Mouse (Mus musculus): ENCODE measurements around the gene Klk5. TPM values are rescaled to one million over a fixed set of nuclear protein-coding genes. Genes with fewer than 3 reads are reported as not detected.

Gene Klk5
- polyA plus RNA-seq, 1 experiment = not detected

- H3K27ac ChIP-seq (ENCODE audit: insufficient read depth, low read length) = no peak overlapping the region
- no peak overlapping the region for H3K4me3 ChIP-seq (ENCODE audit: low read depth, low read length)
- TF ChIP-seq EP300 (IDR thresholded peaks at IDR 0.05; ENCODE audit: insufficient read depth, low read depth, low read length) (no peak), CTCF (IDR thresholded peaks at IDR 0.05; ENCODE audit: low read depth, low read length) (no peak), POLR2A (IDR thresholded peaks at IDR 0.05; ENCODE audit: insufficient read depth, low read length) (no peak)
- no peaks in the 10 kb centered on the region for H3K36me3 ChIP-seq (ENCODE audit: control insufficient read depth, insufficient read depth, low read length, poor library complexity, severe bottlenecking)
- H3K9ac ChIP-seq (ENCODE audit: low read depth, poor library complexity, severe bottlenecking) = no peak overlapping the region
- H3K27me3 ChIP-seq (ENCODE audit: control insufficient read depth, insufficient read depth, low read length, poor library complexity, severe bottlenecking) = no peaks in the 10 kb centered on the region
- no peaks in the 10 kb centered on the region for H3K4me1 ChIP-seq (ENCODE audit: control insufficient read depth, insufficient read depth, low read length)
- H3K9me3 ChIP-seq (replicated peaks; ENCODE audit: control insufficient read depth, insufficient read depth, low read length, poor library complexity, severe bottlenecking) = no peaks in the 10 kb centered on the region
Observed at GRCm38 (mm10) chr7:43815211-43815610, 26.6 kb upstream of the Klk5 start.

- no peak for TF ChIP-seq CTCF (IDR thresholded peaks at IDR 0.05; ENCODE audit: low read depth, low read length)
- no peak for TF ChIP-seq POLR2A (IDR thresholded peaks at IDR 0.05; ENCODE audit: insufficient read depth, low read length)
- TF ChIP-seq EP300 (IDR thresholded peaks at IDR 0.05; ENCODE audit: insufficient read depth, low read depth, low read length) = no peak
Observed at GRCm38 (mm10) chr7:43816746-43817145, 25.0 kb upstream of the Klk5 start.

GRCm38 (mm10) chr7:43821581-43821980, 20.2 kb upstream of the Klk5 start:
- no peak overlapping the region for H3K4me3 ChIP-seq (ENCODE audit: low read depth, low read length)
- H3K9me3 ChIP-seq (replicated peaks; ENCODE audit: control insufficient read depth, insufficient read depth, low read length, poor library complexity, severe bottlenecking) = no peaks in the 10 kb centered on the region
- no peak overlapping the region for H3K9ac ChIP-seq (ENCODE audit: low read depth, poor library complexity, severe bottlenecking)
- TF ChIP-seq CTCF (IDR thresholded peaks at IDR 0.05; ENCODE audit: low read depth, low read length) (no peak), POLR2A (IDR thresholded peaks at IDR 0.05; ENCODE audit: insufficient read depth, low read length) (no peak), EP300 (IDR thresholded peaks at IDR 0.05; ENCODE audit: insufficient read depth, low read depth, low read length) (no peak)
- H3K4me1 ChIP-seq (ENCODE audit: control insufficient read depth, insufficient read depth, low read length) = no peaks in the 10 kb centered on the region
- H3K27me3 ChIP-seq (ENCODE audit: control insufficient read depth, insufficient read depth, low read length, poor library complexity, severe bottlenecking) = no peaks in the 10 kb centered on the region
- H3K27ac ChIP-seq (ENCODE audit: insufficient read depth, low read length) = no peak overlapping the region
- H3K36me3 ChIP-seq (ENCODE audit: control insufficient read depth, insufficient read depth, low read length, poor library complexity, severe bottlenecking) = no peaks in the 10 kb centered on the region

More at GRCm38 (mm10) chr7:43816746-43817145, 25.0 kb upstream of the Klk5 start:
- Histone ChIP-seq H3K27ac (ENCODE audit: insufficient read depth, low read length) (no peak overlapping the region), H3K4me1 (ENCODE audit: control insufficient read depth, insufficient read depth, low read length) (no peaks in the 10 kb centered on the region), H3K9ac (ENCODE audit: low read depth, poor library complexity, severe bottlenecking) (no peak overlapping the region), H3K4me3 (ENCODE audit: low read depth, low read length) (no peak overlapping the region), H3K36me3 (ENCODE audit: control insufficient read depth, insufficient read depth, low read length, poor library complexity, severe bottlenecking) (no peaks in the 10 kb centered on the region), H3K27me3 (ENCODE audit: control insufficient read depth, insufficient read depth, low read length, poor library complexity, severe bottlenecking) (no peaks in the 10 kb centered on the region), H3K9me3 (replicated peaks; ENCODE audit: control insufficient read depth, insufficient read depth, low read length, poor library complexity, severe bottlenecking) (no peaks in the 10 kb centered on the region)

GRCm38 (mm10) chr7:43824199-43824598, 17.6 kb upstream of the Klk5 start, which contains the start of gene Klk6:
Gene Klk6 (plus strand): TSS chr7:43824499.
- H3K27ac ChIP-seq (ENCODE audit: insufficient read depth, low read length) = no peak within 1 kb of the TSS
- no peaks in the 10 kb centered on the region for H3K36me3 ChIP-seq (ENCODE audit: control insufficient read depth, insufficient read depth, low read length, poor library complexity, severe bottlenecking)
- no peaks in the 10 kb centered on the region for H3K4me1 ChIP-seq (ENCODE audit: control insufficient read depth, insufficient read depth, low read length)
- H3K9ac ChIP-seq (ENCODE audit: low read depth, poor library complexity, severe bottlenecking) = no peak within 1 kb of the TSS
- no peaks in the 10 kb centered on the region for H3K27me3 ChIP-seq (ENCODE audit: control insufficient read depth, insufficient read depth, low read length, poor library complexity, severe bottlenecking)
- H3K4me3 ChIP-seq (ENCODE audit: low read depth, low read length) = no peak within 1 kb of the TSS
- no peak for TF ChIP-seq CTCF (IDR thresholded peaks at IDR 0.05; ENCODE audit: low read depth, low read length)
- no peak for TF ChIP-seq POLR2A (IDR thresholded peaks at IDR 0.05; ENCODE audit: insufficient read depth, low read length)
- no peak for TF ChIP-seq EP300 (IDR thresholded peaks at IDR 0.05; ENCODE audit: insufficient read depth, low read depth, low read length)
- no peaks in the 10 kb centered on the region for H3K9me3 ChIP-seq (replicated peaks; ENCODE audit: control insufficient read depth, insufficient read depth, low read length, poor library complexity, severe bottlenecking)

- Histone ChIP-seq H3K9me3 (replicated peaks; ENCODE audit: control insufficient read depth, insufficient read depth, low read length, poor library complexity, severe bottlenecking) (no peaks in the 10 kb centered on the region), H3K4me3 (ENCODE audit: low read depth, low read length) (no peak overlapping the region), H3K9ac (ENCODE audit: low read depth, poor library complexity, severe bottlenecking) (no peak overlapping the region), H3K27ac (ENCODE audit: insufficient read depth, low read length) (no peak overlapping the region), H3K36me3 (ENCODE audit: control insufficient read depth, insufficient read depth, low read length, poor library complexity, severe bottlenecking) (no peaks in the 10 kb centered on the region), H3K27me3 (ENCODE audit: control insufficient read depth, insufficient read depth, low read length, poor library complexity, severe bottlenecking) (no peaks in the 10 kb centered on the region), H3K4me1 (ENCODE audit: control insufficient read depth, insufficient read depth, low read length) (no peaks in the 10 kb centered on the region)
- TF ChIP-seq CTCF (IDR thresholded peaks at IDR 0.05; ENCODE audit: low read depth, low read length) (no peak), POLR2A (IDR thresholded peaks at IDR 0.05; ENCODE audit: insufficient read depth, low read length) (no peak), EP300 (IDR thresholded peaks at IDR 0.05; ENCODE audit: insufficient read depth, low read depth, low read length) (no peak)
Observed at GRCm38 (mm10) chr7:43826056-43826455, 15.7 kb upstream of the Klk5 start.

DNA sequence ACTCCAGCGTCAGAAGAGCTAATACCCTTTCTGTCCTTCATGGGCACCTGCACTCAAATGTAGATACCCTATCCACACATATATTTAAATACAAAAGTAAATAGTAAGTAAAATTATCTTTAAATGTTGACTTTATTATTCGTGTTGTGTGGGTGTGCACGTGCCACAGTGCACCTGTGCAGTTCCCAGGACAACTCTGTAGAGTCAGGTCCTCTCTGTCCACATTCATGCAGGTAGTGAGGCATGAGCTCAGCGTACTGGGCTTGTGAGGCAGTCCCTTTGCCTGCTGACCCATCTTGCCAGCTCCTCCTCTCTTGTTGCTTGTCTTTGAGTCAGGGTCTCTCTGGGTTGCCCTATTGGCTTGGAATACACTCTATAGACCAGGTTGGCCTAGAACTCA, 14.1 kb upstream of the Klk5 start:
- Histone ChIP-seq H3K4me3 (ENCODE audit: low read depth, low read length) (no peak overlapping the region), H3K36me3 (ENCODE audit: control insufficient read depth, insufficient read depth, low read length, poor library complexity, severe bottlenecking) (no peaks in the 10 kb centered on the region), H3K27ac (ENCODE audit: insufficient read depth, low read length) (no peak overlapping the region), H3K9ac (ENCODE audit: low read depth, poor library complexity, severe bottlenecking) (no peak overlapping the region), H3K27me3 (ENCODE audit: control insufficient read depth, insufficient read depth, low read length, poor library complexity, severe bottlenecking) (no peaks in the 10 kb centered on the region), H3K9me3 (replicated peaks; ENCODE audit: control insufficient read depth, insufficient read depth, low read length, poor library complexity, severe bottlenecking) (no peaks in the 10 kb centered on the region), H3K4me1 (ENCODE audit: control insufficient read depth, insufficient read depth, low read length) (no peaks in the 10 kb centered on the region)
- no peak for TF ChIP-seq EP300 (IDR thresholded peaks at IDR 0.05; ENCODE audit: insufficient read depth, low read depth, low read length)
